27 mouse cellular contexts compared by ENCODE assay signal in the genomic region with DNA sequence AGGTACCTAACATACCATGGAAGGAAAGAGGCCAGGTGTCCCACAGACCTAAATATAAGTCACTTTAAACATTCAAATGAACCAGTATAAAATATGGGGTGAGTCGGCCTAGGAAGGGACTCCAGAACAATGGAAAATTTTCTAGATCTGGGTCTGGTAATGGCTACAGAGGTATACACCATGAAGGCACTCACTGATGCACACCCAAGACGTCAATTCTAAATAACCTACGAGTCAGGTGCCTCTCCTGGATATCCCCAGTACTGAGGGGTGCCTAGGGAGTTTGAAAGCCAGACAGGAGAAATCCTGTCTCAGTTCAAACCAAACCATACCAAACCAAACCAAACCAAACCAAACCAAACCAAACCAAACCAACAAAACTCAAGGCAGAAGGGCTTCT. TPM values are rescaled to one million over a fixed set of nuclear protein-coding genes. Genes with fewer than 3 reads are reported as not detected.
DNase-seq lines count a peak whose midpoint lies in the region; ATAC-seq and TF ChIP-seq lines count a peak whose summit lies in the region.
"Had no signal": no experiment of that assay in that cellular context is flagged by ENCODE, and none has a peak within 500 bp of the region (broad histone marks: within the 10 kb centered on the region; RNA-seq: fewer than 3 reads in every experiment).

No protein-coding gene starts in this region.

- H3K4me1 ChIP-seq in spleen, adult 2 months (ENCODE audit: control insufficient read depth, insufficient read depth, insufficient read length), result peaks cover 45% of the 10 kb centered on the region; the same call in 1 of the 2 replicates
- H3K4me1 ChIP-seq in bone marrow, adult 2 months (ENCODE audit: control insufficient read depth, insufficient read depth, low read length), result peaks cover 6% of the 10 kb centered on the region
- peaks cover 12% of the 10 kb centered on the region; the same call in 1 of the 2 replicates for H3K4me1 ChIP-seq in heart, embryonic 12.5 days (replicated peaks)

- 42% methylated on average over 3 of the region's 3 CpGs for WGBS in spleen, adult 2 months
- 63% methylated on average over 3 of the region's 3 CpGs for WGBS in bone marrow, adult 2 months
- 72% methylated on average over 3 of the region's 3 CpGs for WGBS in heart, embryonic 12.5 days

- peaks cover 24% of the 10 kb centered on the region for H3K36me3 ChIP-seq in spleen, adult 2 months (ENCODE audit: control insufficient read depth, insufficient read depth, low read length)
- H3K36me3 ChIP-seq in heart, embryonic 12.5 days, result peaks cover 29% of the 10 kb centered on the region

- H3K9me3 ChIP-seq in heart, embryonic 12.5 days (replicated peaks), result no peaks in the 10 kb centered on the region
- H3K9me3 ChIP-seq: embryonic facial prominence, embryonic 13.5 days; embryonic facial prominence, embryonic 15.5 days; forebrain, embryonic 10.5 days; forebrain, embryonic 12.5 days; G1E had no signal

- no peak overlapping the region for H3K9ac ChIP-seq in heart, embryonic 12.5 days
- H3K9ac ChIP-seq: embryonic facial prominence, embryonic 15.5 days; forebrain, embryonic 12.5 days had no signal

- H3K4me3 ChIP-seq in spleen, adult 2 months (ENCODE audit: extremely low read depth, insufficient read depth, insufficient read length), result peak overlapping the region; percentile 64
- H3K4me3 ChIP-seq in bone marrow, adult 2 months (replicated peaks; ENCODE audit: control insufficient read depth, low read depth, low read length), result peak overlapping the region; percentile 80
- no peak overlapping the region for H3K4me3 ChIP-seq in heart, embryonic 12.5 days
- H3K4me3 ChIP-seq: embryonic facial prominence, embryonic 13.5 days; embryonic facial prominence, embryonic 15.5 days; erythroblast, embryonic 14.5 days; forebrain, embryonic 10.5 days; forebrain, embryonic 12.5 days had no signal

- no peak for TF ChIP-seq POLR2A in spleen, adult 2 months (IDR thresholded peaks at IDR 0.05; ENCODE audit: low read depth, low read length)
- TF ChIP-seq POLR2A in bone marrow, adult 2 months (IDR thresholded peaks at IDR 0.05; ENCODE audit: borderline replicate concordance, control insufficient read depth, low read depth, low read length), result no peak

- ATAC-seq in heart, embryonic 12.5 days (ENCODE audit: insufficient number of reproducible peaks, low FRiP score), result no peak
- ATAC-seq: activated CD4-positive, CD25-positive, alpha-beta regulatory T cell, adult 4 months; forebrain, embryonic 14.5 days; forebrain, embryonic 16.5 days; Patski had no signal

- DNase-seq in spleen, adult 2 months (ENCODE audit: low read depth in 1 of 2, low spot score in 2 of 2), result no peak
- DNase-seq in spleen, postnatal 4 days (ENCODE audit: low spot score in 2 of 2), result no peak
- DNase-seq in left cerebral cortex, adult 11 months (ENCODE audit: low spot score), result no peak
- DNase-seq: adrenal gland, adult 8-10 months; adrenal gland, postnatal 14 days; adrenal gland, postnatal 36 days; cerebellum, adult 11 months; cerebellum, adult 8-10 months; cerebellum, adult 9-11 months; cerebellum, postnatal 14 days; cerebellum, postnatal 36 days; embryo, embryonic 11 days had no signal

- H3K27ac ChIP-seq in spleen, adult 2 months (ENCODE audit: insufficient read depth, low read length), result peak overlapping the region; percentile 96
- peak overlapping the region; percentile 69 for H3K27ac ChIP-seq in bone marrow, adult 2 months (ENCODE audit: control insufficient read depth, insufficient read depth, low read depth, low read length, poor library complexity)
- H3K27ac ChIP-seq in heart, embryonic 12.5 days (ENCODE audit: poor library complexity, severe bottlenecking), result no peak overlapping the region
- H3K27ac ChIP-seq: embryonic facial prominence, embryonic 13.5 days; embryonic facial prominence, embryonic 15.5 days; forebrain, embryonic 10.5 days; forebrain, embryonic 12.5 days had no signal

- TF ChIP-seq CTCF in spleen, adult 2 months (IDR thresholded peaks at IDR 0.05; ENCODE audit: extremely low read depth, insufficient read depth, insufficient read length, insufficient replicate concordance), result no peak
- no peak for TF ChIP-seq CTCF in bone marrow, adult 2 months (IDR thresholded peaks at IDR 0.05; ENCODE audit: control insufficient read depth, insufficient read depth, low read length)

- no peak overlapping the region for H3K4me2 ChIP-seq in heart, embryonic 12.5 days
- H3K4me2 ChIP-seq: embryonic facial prominence, embryonic 13.5 days; embryonic facial prominence, embryonic 15.5 days; forebrain, embryonic 12.5 days had no signal

- H3K27me3 ChIP-seq in spleen, adult 2 months (ENCODE audit: control insufficient read depth, insufficient read depth, low read length), result no peaks in the 10 kb centered on the region
- H3K27me3 ChIP-seq in heart, embryonic 12.5 days (replicated peaks), result peaks cover 34% of the 10 kb centered on the region
- H3K27me3 ChIP-seq: Patski had no signal

RNA-seq across cellular contexts. Expression of a gene that starts 1.4 kb away (rescaled TPM):
- 285 and 365 TPM in 2 replicates for polyA plus RNA-seq in spleen, adult 2 months (2012; rRNA removed)
- polyA plus RNA-seq in bone marrow, adult 2 months (2011; ENCODE audit: insufficient read depth, insufficient read length, low replicate concordance, missing spikeins), result 25.0 and 55.6 TPM in 2 replicates
- 0.15 TPM in 1 of 2 replicates, not detected in the other for polyA plus RNA-seq in heart, embryonic 12.5 days (2016; fragmentation: Nextera tagmentation; extraction: Ambion mirVana)
- polyA plus RNA-seq: embryonic facial prominence, embryonic 11.5 days; forebrain, embryonic 10.5 days; forebrain, embryonic 12.5 days; forebrain, embryonic 14.5 days; forebrain, embryonic 16.5 days; G1E had no signal

RNA-seq across cellular contexts. Expression of a gene that starts 6.1 kb away (rescaled TPM):
- 1.2 and 1.4 TPM in 2 replicates for polyA plus RNA-seq in spleen, adult 2 months (2012; rRNA removed)
- 1.5 and 5.4 TPM in 2 replicates for polyA plus RNA-seq in bone marrow, adult 2 months (2011; ENCODE audit: insufficient read depth, insufficient read length, low replicate concordance, missing spikeins)
- 0.94 and 1.2 TPM in 2 replicates for polyA plus RNA-seq in heart, embryonic 12.5 days (2016; fragmentation: Nextera tagmentation; extraction: Ambion mirVana)
- polyA plus RNA-seq: activated CD4-positive, CD25-positive, alpha-beta regulatory T cell, adult 4 months; brain, embryonic 14.5 days; C2C12; embryonic facial prominence, embryonic 11.5 days; erythroblast, embryonic 14.5 days; G1E had no signal

RNA-seq across cellular contexts. Expression of a gene that starts 18.1 kb away (rescaled TPM):
- polyA plus RNA-seq in spleen, adult 2 months (2012; rRNA removed), result 118 and 121 TPM in 2 replicates
- 147 and 216 TPM in 2 replicates for polyA plus RNA-seq in bone marrow, adult 2 months (2011; ENCODE audit: insufficient read depth, insufficient read length, low replicate concordance, missing spikeins)
- polyA plus RNA-seq in heart, embryonic 12.5 days (2016; fragmentation: Nextera tagmentation; extraction: Ambion mirVana), result 63.1 and 68.1 TPM in 2 replicates

RNA-seq across cellular contexts. Expression of a gene that starts 23.2 kb away (rescaled TPM):
- polyA plus RNA-seq in spleen, adult 2 months (2012; rRNA removed), result 162 and 211 TPM in 2 replicates
- 87.8 and 123 TPM in 2 replicates for polyA plus RNA-seq in bone marrow, adult 2 months (2011; ENCODE audit: insufficient read depth, insufficient read length, low replicate concordance, missing spikeins)
- polyA plus RNA-seq in heart, embryonic 12.5 days (2016; fragmentation: Nextera tagmentation; extraction: Ambion mirVana), result 54.7 and 55.3 TPM in 2 replicates

RNA-seq across cellular contexts. Expression of a gene that starts 34.1 kb away (rescaled TPM):
- 5.1 and 7.3 TPM in 2 replicates for polyA plus RNA-seq in spleen, adult 2 months (2012; rRNA removed)
- polyA plus RNA-seq in bone marrow, adult 2 months (2011; ENCODE audit: insufficient read depth, insufficient read length, low replicate concordance, missing spikeins), result 4.6 and 5.0 TPM in 2 replicates
- polyA plus RNA-seq in heart, embryonic 12.5 days (2016; fragmentation: Nextera tagmentation; extraction: Ambion mirVana), result 10.1 and 12.7 TPM in 2 replicates

Comparison
In these comparisons a context has a peak if more than half of its experiments do, and no peak if none do; other contexts are left out.
1. RNA of a gene that starts 1.4 kb away (polyA plus RNA-seq): 285 to 365 TPM in spleen, adult 2 months and 25.0 to 55.6 TPM in bone marrow, adult 2 months; 0.15 TPM in heart, embryonic 12.5 days; every median in the first group is over 10 times any median in the second.